Mouse (Mus musculus) regulatory T cell (primary cell): ENCODE data around the gene Slf2.

Source experiments
- in situ Hi-C: fragments of 300-600 bp; cut with MboI, MseI; formaldehyde crosslinking; loops from one replicate; pipeline ENCODE4 v1.15.1; 2025; ENCODE audit warnings: high pct_unique_total_duplicates

Slf2 gene

DNA sequence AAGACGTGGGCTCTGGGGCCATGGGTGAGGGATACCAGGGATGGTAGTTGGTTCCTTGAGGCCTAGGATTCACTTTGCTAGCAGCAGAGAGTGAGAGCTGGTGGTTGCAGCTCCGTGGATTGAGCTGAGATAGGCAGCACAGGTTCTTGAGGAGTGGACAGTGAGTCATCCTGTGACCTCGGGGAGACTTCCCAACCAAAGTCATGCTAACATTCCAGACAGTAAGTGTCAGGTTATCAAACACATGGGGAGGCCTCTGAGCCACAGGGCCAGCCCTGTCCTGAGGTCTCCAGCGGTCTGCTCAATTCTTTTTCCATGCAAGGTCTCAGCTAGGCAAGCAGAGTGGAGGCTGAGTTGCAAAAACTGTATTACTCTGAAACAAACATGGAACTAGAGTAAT lies 79.7 kb downstream of the Slf2 start:
- in situ Hi-C loops = no loop called here

DNA sequence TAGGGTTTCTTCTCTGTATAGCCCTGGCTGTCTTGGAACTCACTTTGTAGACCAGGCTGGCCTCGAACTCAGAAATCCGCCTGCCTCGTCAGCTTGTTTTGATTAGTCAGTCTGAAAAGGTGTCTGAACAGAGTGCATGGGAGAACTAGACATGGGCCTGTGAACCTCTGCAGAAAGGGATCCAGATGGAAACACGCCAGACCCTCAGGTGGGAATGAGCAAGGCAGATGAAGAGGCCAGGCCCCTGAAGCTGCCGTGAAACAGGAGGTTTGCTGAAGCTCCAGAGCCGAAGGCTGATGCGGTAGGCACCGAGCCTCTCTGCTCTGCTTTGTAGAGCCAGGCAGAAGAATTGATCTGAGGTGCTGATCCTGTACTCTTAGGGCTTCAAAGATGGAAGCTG lies 81.3 kb downstream of the Slf2 start:
- in situ Hi-C loops = no loop called here

DNA sequence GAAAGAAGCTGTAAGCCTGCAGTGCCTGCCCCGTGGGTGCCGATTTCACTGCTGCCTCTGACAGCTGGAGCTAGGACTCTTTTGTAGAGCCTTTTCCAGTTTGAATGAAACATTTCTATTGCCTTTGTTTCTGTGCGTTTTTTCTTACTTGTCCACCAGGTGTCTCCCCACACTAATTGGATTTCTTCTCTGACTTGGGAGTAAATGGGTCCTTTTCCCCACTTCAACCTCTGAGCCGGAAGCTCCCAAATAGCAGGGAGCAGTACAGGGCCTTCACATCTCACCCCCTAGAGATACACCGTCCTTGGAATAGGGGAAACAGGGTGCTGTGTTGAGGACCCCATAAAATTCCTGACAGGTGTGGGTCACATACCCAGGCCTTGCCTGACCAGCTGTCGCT lies 81.7 kb downstream of the Slf2 start:
- in situ Hi-C loops = no loop called here

DNA sequence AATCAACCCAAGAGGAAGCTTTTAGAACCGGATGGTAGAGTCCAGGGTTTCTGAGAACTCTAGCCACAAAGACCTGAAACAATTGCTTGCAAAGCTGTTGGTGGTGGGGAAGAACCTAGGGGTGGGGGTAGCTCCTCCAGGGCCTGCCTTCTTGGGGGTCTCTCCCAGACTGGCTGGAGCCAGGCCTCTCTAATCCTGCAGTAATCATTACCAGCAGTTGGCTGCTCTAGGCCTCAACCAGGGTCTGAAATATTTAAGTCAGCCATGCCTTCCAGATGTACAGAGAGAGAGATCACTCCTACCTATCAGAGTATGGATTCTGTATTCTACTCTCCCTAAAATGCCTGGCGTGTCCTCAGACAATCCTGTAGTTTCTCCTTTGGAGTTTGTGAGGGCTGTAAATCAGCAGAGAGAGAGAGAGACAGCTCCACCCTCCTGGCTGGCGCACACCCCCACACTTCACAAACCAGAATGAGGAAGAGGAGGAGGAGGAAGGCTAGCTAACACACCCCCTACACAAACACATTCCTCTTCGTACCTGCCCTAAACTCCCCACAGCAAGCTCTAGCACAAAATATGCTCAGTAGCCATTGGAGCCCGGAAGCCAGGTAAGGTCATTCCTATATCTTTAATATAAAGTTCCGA lies 82.8 kb downstream of the Slf2 start:
- in situ Hi-C loops = no loop called here

DNA sequence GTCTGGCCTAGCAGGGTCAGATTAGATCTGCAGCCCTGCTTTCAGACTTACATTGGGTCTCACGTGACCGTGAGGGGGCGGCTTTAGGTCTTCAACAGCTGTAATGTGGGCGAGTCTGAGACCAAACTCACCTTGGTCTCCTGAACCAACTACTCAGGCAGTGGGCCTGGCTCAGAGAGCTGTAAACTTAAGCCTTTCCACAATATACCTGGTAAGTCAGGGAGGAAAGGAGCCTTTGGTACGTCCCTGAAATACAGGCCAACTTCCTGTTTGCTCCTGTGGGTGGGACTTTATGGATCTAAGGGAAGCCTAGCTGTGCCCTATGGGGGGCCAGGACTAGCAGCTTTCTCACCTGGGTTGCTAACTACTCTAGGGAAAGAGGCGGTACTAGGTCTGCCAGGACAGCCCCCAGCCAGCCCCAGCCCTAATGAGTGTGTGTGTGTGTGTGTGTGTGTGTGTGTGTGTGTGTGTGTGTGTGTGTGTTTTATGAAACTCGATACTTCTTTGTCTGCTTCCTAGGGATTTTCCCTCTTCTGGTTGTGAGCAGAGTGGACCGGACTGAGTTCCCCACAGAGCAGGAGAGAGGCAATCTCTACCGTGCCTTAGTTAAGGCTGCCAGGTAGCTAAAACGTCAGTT lies 83.5 kb downstream of the Slf2 start, which contains the start of gene Lzts2:
TSS of gene Lzts2 (plus strand) at position 80 of the 637 bp plus-strand sequence.
- in situ Hi-C loops = no loop called here

DNA sequence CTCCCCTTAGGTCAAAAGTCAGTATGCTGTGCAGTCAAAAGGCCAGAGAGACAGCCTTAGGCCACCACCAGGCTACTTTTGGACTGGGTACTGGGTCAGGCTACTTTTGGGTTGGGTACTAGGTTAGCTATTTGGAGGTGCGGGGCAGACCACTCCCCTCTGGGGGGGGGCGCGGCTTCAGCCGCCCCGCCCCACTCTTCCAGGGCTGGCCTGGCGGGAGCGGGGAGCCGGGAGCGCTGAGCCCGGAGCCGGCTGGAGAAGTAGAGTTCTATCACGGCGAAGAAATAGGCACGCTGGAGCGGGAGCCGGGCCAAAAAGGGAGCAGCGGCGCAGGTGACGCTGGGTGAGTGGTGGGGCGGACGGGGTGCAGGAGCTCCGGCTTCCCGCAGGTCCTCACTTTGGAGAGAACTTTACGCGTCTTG lies 84.0 kb downstream of the Slf2 start:
- in situ Hi-C loops = no loop called here

DNA sequence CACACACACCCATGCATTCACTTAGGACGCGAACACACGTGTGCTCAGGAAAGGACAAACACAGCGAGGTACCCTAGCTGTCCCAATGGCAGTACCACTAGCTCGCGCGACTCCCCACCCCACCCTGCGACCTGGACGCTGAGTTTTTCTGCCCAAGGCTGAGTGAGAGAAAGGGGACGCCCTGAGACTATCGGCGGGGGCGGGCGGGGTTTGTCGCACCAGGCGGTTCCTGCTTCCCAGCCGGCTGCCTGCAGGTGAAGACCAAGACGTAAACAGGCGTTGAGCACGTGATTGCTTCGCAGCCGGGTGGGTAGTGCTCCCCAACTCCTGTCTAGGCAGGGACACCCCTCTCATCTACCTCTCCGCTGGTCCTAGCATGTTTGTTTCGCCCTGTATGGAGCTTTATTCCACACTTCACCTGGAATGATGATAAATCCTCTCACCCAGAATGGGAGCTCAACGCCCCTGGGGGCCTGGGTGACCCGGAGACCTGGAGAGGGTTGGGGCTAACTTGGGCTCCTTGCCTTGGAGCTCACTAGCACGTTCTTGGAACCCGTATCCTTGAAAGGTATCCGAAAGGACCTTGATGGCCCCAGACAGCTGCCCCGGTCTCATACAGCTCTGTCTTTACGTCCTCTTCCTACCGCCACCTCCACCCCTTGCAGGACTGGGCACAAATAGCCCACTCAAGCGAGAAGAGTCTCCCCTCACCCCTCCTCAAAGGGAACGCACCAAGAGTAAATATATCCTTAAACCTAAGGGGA lies 84.7 kb downstream of the Slf2 start:
- in situ Hi-C loops = no loop called here

DNA sequence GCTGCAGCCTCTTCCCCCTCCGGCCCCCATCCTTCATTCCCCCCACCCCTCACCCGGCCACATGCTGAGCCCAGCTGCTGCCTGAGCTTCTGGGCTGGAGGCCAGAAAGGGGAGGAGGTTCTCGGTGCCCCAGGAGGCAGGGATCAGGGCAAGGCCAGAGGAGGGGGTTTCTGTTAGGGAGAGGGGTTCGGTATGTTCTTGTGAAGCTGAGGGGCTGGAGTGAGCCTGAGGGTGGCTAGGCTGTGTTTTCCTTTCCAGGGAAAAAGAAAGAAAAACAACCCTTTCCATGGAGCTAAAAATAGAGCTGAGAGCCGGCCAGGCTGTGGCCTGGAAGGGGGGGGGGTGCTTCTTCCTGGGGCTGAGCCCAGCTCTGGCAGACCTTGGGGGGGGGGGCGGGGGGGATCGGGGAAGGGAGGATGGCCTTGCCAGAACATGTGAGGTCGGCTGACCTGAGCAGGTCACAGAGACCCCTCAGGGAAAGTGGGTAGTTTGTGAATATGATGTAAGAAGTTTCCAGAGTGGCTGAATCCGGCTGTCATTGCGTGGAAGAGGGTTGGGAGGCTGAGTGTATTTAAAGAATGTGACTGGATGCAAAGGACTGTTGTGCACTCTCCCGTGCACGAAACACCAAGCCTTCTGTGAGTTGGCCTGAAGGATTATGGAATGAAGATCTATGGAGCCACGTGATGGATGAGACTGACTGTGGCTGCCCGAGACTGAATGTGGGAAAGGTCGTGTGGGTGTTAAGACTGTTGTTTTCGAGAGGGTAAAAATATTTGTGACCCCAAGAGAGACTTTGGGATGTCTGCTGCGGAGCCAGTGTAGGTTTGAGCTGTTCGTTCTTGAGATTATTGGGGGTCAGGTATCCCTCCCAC lies 85.6 kb downstream of the Slf2 start:
- in situ Hi-C loops = no loop called here

DNA sequence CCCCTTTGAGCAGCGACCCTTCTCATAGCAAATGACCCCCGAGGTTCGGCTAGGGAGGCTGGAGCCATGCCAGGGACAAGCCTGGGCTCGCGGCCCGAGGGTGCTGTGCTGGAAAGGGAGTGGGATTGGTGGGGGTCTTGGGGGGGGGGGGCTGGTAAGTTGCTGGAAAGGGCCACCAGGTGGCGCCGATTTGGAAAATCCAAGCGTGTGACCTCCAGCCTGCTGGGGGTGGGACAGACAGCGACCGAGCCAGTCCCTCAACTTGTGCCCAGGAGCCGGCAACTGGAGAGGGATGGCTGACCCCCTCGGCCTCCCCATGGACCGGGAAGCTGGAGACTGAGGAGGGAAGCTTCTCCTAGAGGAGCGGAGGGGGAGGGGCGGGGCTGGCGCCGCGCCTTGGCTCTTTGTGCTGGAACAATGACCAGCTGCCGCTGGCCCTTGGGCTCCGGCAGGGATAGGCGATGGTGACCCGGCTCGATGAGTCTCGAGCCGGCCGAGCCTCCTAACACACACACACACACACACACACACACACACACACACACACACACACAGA lies 86.3 kb downstream of the Slf2 start:
- in situ Hi-C loops = no loop called here

DNA sequence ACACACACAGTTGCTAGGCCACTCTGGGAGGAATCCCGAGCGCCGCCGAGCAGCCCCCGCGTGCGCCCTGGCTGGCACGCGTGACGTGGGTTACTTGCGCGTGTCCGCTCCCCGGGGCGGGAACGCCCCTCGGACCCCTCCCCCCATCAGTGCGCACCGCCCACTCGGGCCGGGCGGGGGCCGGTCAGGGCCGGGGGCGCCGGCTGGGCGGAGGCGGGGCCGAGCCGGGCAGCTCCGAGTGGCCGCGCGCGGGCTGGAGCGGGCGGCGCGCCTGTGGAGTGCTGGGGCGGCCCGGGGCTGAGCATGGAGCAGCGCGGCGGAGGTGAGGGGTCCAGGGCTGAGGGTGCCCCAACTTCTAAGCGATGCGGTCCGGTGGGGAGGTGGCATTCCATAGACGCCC lies 87.0 kb downstream of the Slf2 start:
- in situ Hi-C loops = no loop called here

DNA sequence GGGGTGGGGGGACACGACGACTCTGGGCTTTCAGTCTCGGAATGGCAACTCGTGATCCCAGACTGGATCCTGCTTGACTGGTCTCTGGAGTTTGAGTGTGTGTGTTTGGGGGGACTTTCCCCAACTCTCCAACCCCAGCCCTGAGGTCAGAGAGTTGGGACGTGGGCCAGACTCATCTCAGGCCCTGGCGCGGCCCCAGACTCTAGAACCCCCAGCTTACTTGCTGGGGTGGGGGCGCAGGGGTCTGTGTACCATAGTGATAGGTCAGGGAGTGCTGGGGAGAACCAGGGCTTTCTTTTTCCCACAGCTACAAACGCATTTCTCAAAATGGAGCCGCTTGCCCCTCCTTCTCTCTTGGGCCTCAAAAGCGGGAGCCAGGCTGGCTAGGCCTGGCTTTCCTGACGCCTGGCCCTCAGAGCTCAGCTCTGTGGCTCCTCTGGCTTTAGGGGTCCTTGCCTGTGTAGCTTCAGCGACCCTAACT lies 87.4 kb downstream of the Slf2 start:
- in situ Hi-C loops = no loop called here

DNA sequence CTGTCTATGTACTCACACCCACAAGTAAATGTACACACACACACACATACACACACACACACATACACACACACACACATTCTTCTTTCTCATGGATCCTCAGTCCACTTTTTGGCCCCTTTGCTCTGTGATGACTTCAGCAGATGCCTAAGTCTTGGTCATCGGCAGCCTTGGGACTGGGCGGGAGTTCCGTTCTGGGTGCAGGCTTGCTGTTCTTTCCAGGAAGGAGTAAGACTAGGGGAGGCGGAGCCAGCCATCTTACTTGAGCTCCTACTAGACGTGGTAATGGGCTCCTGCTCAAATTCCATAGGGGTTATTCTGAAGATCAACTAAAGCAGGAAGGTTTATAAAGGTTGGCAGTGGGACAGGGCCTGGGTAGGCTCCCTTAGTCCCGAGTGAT lies 89.4 kb downstream of the Slf2 start:
- in situ Hi-C loops = no loop called here

DNA sequence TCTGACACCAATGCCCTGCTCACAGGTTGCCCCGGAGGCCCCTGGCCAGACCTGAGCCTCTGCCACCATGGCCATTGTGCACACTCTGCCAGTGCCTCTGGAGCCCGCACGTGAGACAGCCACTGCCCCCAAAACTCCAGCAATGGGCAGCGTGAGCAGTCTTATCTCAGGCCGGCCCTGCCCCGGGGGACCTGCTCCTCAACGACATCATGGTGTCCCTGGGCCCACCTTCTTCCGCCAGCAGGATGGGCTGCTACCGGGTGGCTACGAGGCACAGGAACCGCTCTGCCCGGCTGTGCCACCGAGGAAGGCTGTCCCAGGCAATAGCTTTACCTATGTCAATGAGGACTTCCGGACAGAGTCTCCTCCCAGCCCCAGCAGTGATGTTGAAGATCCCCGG lies 90.4 kb downstream of the Slf2 start:
- in situ Hi-C loops = no loop called here

DNA sequence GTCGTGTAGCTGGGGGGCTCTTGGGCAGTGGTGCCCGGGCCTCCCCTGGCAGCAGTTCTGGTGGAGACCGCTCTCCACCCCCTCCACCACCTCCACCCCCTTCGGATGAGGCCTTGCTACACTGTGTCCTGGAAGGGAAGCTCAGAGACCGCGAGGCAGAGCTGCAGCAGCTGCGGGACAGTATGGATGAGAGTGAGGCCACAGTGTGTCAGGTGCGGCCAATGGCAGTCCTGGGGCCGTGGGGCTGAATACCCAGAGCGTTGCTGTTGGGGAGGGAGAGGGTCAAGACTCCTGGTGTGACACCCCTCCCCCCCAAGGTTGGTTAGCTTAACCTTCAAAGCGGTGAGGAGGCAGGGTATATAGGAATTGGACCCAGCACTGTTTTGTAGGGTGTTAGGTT lies 93.0 kb downstream of the Slf2 start:
- in situ Hi-C loops = no loop called here

DNA sequence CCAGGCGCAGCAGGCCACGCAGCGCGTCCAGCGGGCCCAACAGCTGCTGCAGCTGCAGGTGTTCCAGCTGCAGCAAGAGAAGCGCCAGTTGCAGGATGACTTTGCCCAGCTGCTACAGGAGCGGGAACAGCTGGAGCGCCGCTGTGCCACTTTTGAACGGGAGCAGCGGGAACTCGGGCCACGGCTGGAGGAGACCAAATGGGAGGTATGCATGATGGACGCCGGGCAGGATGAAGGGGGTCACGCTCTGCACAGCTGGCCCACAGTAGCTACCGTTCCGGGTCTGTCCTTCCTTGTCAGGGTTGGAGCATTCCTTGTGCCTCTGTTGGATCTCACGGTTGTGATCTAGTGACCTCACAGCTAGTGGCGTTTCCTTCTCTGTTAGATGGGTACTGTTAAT lies 93.8 kb downstream of the Slf2 start:
- in situ Hi-C loops = no loop called here

DNA sequence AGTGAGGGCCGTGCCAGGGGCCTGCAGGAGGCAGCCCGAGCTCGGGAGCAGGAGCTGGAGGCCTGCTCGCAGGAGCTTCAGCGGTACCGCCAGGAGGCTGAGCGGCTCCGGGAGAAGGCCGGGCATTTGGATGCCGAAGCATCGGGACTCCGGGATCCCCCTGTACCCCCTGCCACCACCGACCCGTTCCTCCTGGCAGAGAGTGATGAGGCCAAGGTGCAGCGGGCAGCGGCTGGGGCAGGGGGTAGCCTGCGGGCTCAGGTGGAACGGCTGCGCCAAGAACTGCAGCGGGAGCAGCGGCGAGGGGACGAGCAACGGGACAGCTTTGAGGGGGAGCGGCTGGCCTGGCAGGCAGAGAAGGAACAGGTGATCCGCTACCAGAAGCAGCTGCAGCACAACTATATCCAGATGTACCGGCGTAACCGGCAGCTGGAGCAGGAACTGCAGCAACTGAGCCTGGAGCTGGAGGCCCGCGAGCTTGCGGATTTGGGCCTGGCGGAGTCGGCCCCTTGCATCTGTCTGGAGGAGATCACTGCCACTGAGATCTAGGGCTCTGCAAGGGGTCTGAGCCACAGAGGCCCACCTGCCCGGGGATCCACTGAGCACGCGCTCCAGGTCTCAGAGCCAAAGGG lies 95.1 kb downstream of the Slf2 start:
- in situ Hi-C loops = no loop called here

DNA sequence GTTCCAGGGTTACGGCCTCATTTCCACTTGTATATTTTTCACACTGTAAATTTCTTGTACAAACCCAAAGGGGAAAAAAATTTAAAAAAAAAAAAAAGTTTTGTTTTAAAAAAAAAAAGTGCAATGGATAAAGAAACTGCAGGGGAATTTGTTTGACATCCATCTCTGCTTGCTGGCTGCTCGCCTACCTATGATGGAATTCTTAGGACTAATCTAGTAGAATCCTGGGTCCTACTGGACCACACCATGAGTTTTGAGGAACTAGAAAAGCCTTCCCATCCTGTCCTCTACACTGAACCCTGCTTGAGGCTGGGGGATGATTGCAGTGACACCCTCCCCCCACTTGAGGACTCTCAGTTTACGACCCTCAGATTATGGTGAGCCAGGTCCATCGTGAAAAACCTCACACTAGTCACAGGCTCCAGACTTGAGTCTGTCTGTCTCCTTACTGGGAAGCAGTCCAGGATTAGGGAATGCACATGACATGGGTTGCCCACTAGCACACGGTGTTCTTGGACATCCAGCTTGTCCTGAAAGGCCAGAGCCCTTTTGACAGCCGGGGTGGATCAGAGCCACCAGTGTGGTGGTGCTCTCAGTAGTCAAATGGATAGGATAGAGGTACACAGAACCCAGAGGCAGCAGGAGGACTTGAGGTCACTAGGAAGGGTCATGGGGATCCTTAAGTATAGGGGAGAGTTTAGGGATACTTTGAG lies 96.2 kb downstream of the Slf2 start:
- in situ Hi-C loops = no loop called here

DNA sequence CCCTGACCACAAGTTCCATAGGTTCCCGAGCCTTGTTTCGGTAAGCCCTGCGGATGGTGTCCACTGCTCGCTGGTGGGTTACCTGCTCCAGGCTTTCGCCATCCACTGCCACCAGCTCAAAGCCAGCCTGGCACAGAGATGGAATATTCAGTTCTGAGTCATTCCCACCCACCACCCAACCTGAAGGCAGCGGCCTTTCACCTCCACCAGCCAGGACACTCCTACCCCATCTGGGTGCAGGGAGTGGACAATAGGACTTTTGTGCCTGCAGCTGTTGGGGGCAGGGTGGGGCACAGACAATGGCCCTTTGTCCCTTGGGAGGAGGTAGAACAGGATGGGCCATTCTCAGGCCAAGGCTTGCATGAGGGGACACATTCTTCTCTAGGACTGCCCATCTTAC lies 96.9 kb downstream of the Slf2 start:
- in situ Hi-C loops = no loop called here

DNA sequence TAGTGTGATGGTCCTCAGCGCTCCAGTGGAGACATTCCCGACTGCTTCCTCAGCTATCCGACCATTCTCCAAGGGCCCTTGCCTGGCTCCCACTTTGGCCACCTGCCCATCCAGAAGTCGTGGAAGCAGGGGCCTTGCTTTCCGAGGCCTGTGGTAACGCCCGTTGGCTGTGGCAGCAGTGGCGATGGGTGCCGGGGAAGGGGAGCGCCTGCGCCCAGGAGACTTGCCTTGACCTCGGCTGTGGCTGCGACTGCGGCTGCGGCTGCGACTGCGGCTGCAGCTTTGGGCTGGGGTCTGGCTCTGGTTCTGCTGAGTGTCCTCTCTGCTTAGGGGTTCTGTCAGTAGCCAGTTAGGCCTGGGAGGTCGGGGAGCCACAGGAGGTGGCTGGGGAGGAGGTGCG lies 97.8 kb downstream of the Slf2 start:
- in situ Hi-C loops = no loop called here

DNA sequence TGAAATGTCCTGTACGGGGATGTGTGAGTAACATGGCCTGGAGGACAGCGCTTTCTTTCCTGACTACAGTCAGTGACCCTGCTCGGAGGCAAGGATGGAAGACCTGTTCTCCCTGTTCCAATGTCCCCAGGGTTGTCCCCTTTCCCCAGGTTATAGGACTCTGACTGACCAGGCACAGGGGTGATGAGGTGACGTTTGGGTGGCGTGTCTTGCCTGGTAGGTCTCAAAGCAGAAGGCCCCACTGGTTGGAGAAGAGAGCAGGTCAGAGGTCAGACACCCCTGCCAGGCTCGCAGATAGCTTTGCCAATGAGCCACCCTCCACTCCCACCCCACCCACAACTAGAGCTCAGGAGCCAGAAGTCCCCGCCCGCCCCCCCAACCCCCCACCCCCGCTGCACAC lies 98.6 kb downstream of the Slf2 start:
- in situ Hi-C loops = no loop called here
